ENCODE assay signal across 8 mouse cellular contexts in the genomic region with DNA sequence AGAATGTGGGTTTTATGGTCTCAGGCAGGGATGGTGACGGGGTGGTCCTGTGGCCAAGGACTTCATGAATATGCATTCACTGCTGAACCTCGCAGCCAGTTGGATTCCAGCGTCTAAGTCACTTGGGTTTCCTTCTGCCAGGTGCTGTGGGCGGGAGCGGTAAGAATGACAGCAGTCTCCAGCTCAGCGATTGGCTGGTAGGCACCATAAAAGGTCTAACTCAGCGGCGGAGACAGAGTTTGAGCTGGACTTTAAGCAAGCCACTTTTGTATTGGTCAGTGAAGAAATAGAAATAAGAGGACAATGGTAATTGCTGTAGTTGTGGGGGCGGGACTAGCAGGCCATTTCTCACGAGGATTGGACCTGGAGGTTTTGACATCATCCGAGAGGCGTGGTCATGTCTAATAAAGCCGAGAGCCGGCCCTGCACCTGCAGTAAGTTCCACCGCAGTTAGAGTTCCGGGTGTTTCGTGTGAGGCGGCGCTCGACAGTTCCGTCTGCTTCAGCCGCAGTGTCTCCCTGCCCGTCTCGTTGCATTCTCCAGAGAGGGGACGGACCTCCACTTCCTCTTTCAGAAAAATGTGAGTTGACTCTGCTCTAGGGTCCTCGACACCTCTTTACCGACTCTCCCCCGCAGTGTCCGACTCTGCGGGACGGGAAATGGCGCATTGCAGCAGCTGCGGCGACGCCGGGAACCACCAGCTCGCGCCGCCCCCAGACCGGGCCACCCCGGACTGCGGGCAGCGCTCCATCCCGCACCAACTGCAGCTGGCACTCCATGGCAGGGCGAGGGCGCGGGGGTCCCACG. TPM values are rescaled to one million over a fixed set of nuclear protein-coding genes. Genes with fewer than 3 reads are reported as not detected.
A peak's percentile ranks its signal among the peaks of the same experiment; 100 is the strongest.
DNase-seq lines count a peak whose midpoint lies in the region; ATAC-seq lines count a peak whose summit lies in the region.

TSS of gene Vamp1 (plus strand) at position 404 of the 807 bp plus-strand sequence.

- H3K27ac ChIP-seq in lung, embryonic 16.5 days (ENCODE audit: low read length), result peak within 1 kb of the TSS; percentile 72

- peak within 1 kb of the TSS; percentile 96 for H3K4me2 ChIP-seq in lung, embryonic 16.5 days (ENCODE audit: low read depth, low read length)

- WGBS in lung, embryonic 16.5 days, result under 1% methylated on average over 48 of the region's 48 CpGs

- H3K9ac ChIP-seq in lung, embryonic 16.5 days (ENCODE audit: low read length), result peak within 1 kb of the TSS; percentile 79

- H3K36me3 ChIP-seq in lung, embryonic 16.5 days (ENCODE audit: control insufficient read depth, insufficient read depth, low read length), result no peaks in the 10 kb centered on the region

- peak within 1 kb of the TSS; percentile 78 for H3K4me3 ChIP-seq in lung, embryonic 16.5 days (ENCODE audit: low read length)

- ATAC-seq in hematopoietic stem cell, adult 5-6 weeks (replicated peaks in 1 of 2; ENCODE audit: insufficient read depth in 1 of 2, low FRiP score in 2 of 2, low TSS enrichment in 1 of 2, low read depth in 1 of 2, poor library complexity in 2 of 2, severe bottlenecking in 2 of 2), result peak; percentile 87 to 92
- ATAC-seq in lung, embryonic 16.5 days (ENCODE audit: low read depth), result peak; percentile 97

- peaks cover 2% of the 10 kb centered on the region; the same call in 1 of the 2 replicates for H3K27me3 ChIP-seq in lung, embryonic 16.5 days (ENCODE audit: control insufficient read depth, insufficient read depth, low read depth, low read length)

- peaks cover 6% of the 10 kb centered on the region; the same call in 1 of the 2 replicates for H3K4me1 ChIP-seq in lung, embryonic 16.5 days (replicated peaks; ENCODE audit: control insufficient read depth, insufficient read depth, low read length)

- DNase-seq in MEL-GATA-1-ER (ENCODE audit: extremely low read depth, low read depth), result peak; percentile 98
- DNase-seq in cerebellum, adult 8-10 months, result peak; percentile 97
- DNase-seq in forelimb bud, embryonic 11.5 days (ENCODE audit: low read depth, low spot score), result peak; percentile 96
- DNase-seq in layer of hippocampus, adult 9-10 months (ENCODE audit: low spot score), result peak; percentile 97
- DNase-seq in ovary, postnatal 10 days (ENCODE audit: low spot score), result peak; percentile 71
- DNase-seq in thymus, postnatal 10 days (ENCODE audit: low spot score in 2 of 2), result peak; percentile 89 to 90

- no peaks in the 10 kb centered on the region for H3K9me3 ChIP-seq in lung, embryonic 16.5 days (ENCODE audit: control insufficient read depth, low read length)

RNA-seq across cellular contexts. Expression of gene Vamp1, which starts in this region (rescaled TPM):
- 7.7 and 13.7 TPM in 2 replicates for total RNA-seq in hematopoietic stem cell, adult 5-6 weeks (2017)
- 5.2 and 6.0 TPM in 2 replicates for polyA plus RNA-seq in lung, embryonic 16.5 days (2015; fragmentation: Nextera tagmentation; extraction: Ambion mirVana)

Comparison
In these comparisons a context has a peak if more than half of its experiments do, and no peak if none do; other contexts are left out.
1. Peak in every context shown above with its lines: DNase-seq, ATAC-seq, H3K4me3 ChIP-seq and H3K27ac ChIP-seq.